Mouse (Mus musculus) spleen, postnatal 4 days (tissue): ENCODE measurements around the gene Thbs4.

Source experiments
- DNase-seq, 2 experiments: peaks; one replicate each; pipeline ENCODE4 v3.0.0; 2022; ENCODE audit warnings: low spot score in 2 of 2

The Thbs4 gene

DNA sequence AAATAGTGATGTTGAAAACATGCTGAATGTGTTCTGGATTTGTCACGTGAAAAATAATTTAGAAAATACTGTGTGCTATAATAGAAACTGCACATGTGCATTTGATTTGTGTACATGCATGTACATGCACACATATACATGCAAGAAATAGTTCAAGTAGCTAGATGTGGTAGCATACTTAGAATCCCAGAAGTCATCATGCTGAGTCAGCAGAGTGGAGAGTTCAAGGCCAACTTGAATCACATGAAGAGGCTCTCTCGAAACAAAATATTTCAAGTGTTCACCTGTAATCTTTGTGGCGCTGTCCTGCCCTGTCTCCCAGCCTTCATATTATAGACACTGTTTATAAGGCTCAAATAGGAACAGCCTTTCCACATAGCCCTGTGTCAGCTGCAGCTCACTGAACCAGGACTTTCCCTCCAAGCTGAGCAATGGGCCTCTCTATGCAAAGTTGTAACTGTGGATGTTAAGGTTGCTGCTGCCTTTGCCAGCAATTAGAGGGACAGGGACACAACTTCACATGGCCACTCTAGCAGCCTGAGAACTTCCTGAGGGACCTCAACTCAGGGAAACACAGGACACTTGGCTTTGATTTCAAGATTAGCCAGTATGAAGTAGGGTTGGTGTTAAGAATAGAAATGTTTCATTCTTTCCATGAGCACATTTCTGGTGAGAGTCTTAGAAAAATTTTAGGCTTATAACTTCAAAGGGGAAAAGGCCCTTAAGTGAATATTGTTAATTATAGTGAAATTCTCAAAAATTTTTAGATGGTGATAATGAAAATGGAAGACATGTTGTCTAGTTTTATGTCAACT lies 76.6 kb downstream of the Thbs4 start:
- DNase-seq, result no peak

DNA sequence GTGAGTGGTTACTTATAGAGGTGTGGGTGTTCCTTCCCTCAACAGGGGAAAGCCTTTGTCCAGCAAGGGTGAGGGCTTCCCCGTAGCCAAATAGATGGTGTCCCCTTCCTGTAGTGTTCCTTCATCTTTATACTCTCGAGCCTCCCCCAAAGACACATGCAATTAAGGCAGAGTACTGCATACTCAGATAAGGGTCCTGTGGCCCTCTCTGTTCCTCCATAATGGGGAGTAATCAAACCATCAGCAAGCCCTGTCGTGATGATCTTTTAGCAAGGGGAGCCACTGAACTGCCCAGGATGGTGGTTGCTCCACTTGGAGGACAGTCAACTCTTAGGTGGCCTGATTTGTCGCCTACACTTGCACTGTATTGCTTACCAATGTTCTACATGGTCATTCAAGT lies 82.0 kb downstream of the Thbs4 start:
- DNase-seq, result no peak

DNA sequence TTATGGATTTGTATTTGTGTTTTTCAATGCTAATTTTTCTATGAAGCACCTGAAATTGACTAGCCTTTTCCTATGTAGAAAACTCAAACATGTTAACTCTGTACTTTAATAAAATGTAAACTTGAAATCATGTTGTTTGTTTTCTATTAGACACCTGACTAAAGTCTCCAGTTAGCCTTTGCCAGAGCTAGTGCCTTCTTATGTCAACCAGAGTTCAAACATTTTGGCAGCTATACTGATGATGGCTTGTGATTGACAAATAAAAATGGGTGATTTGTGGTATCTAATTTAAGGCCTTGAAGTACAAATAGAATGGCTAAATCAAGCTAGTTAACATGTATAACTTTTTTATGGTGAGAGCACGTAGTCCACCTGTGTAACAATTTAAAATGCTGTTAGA lies 82.8 kb downstream of the Thbs4 start:
- DNase-seq, result no peak

DNA sequence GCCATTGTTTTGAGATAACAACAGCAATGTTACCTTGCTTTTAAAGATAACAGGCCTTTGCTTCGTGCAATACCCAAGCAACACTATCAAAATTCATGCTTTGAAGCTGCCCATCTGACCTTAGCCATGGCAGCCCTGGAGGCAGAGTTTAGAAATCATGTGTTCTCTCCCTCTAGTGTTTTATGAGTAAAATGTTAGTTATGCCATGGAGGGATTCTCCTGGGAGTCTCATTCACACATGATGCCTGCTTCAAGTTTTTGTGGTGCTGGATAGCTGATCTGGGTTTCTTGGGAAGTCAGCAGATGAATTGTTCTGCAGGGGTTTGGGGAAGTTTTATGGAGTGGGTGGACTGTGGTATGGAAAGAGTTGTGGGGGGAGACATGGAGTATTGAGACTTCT lies 84.3 kb downstream of the Thbs4 start:
- no peak for DNase-seq

DNA sequence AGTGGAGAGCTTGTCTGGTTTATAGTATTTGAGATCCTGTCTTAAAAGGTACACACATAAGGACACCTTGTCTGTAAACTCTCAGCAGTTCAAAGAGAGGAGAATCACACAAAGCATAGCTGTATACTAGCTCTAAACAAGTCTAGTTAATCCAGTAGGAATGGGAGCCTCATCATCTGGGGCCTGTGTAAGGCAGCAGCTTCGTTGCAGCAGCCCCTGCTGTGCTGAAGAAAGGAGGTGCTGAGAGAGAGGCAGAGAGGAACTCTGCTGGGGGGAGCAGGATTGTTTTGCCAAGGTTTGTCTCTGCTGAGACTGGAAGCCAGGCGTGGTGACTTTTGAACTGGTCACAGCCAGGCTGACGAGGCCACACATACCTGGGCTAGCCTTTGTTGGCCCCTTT lies 85.1 kb downstream of the Thbs4 start:
- DNase-seq, result no peak

DNA sequence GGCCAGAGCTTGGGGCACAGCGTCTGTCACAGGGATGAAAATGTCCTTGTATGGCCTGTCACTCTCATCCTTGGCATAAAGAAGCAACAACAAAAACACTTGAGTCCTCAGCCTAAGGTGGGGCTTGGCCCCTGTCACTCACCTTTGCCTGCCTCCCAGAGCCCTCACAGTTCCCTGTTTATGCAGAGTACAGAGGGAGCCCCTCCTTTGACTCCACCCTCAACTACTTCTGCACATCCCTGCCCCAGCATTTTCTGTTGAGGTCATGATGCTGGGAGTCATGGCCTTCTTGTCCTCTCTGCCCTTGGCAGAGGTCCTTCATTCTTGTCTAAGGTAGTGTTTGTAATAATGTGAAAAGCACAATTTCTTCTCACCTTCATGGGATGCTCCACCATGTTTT lies 86.2 kb downstream of the Thbs4 start:
- no peak for DNase-seq

DNA sequence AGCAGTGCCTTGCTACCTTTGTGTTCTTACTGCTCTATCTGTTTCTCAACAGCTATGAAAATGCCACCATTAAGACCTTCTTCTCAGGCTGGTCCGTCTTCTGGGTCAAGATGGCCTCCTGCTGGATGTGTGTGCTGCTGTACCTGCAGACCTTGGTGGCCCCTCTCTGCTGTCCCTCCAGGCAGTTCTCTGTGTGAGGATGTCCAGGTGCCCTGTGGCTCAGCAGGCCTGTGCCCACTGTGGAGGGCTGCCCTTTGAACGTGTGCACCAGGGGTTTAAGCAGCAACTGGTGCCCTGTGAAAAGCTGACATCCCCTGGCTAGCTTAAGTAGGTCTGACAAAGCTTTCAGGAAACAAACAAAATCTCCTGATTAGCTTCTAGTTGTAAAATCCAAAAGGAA lies 86.7 kb downstream of the Thbs4 start:
- no peak for DNase-seq

DNA sequence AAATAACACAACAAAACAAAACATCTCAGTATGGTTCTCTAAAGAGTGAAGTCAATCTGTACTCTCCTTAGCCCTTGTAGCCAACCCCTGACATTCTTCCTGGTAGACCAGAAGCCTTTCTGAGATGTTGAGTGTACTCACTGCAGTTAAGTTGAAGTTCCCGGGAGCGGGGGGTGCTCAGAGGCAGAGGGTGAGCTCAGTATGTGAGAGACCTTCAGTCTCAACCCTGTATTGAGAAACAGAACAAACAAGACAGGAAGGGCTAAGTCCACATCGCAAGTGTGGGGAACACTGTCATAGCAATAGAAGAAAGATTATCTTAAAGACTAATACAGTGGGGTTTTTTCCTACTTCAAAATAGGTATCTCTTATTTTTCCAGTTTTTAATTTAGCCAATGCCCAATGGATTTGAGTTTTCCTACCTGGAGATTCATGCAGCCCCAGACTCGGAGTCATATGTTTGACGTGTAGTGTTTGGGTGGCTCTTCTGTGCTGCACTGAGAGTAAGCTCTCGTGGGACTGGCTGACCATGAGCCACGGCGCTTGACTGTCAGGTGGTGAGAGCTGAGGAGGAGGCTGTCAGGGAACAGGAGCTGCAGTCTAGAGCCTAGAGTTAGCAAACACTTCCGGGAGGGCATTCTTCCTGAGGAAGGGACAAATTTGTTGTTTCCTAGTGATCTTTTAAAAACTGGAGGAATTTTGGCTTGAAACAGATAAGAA lies 88.1 kb downstream of the Thbs4 start:
- no peak for DNase-seq

DNA sequence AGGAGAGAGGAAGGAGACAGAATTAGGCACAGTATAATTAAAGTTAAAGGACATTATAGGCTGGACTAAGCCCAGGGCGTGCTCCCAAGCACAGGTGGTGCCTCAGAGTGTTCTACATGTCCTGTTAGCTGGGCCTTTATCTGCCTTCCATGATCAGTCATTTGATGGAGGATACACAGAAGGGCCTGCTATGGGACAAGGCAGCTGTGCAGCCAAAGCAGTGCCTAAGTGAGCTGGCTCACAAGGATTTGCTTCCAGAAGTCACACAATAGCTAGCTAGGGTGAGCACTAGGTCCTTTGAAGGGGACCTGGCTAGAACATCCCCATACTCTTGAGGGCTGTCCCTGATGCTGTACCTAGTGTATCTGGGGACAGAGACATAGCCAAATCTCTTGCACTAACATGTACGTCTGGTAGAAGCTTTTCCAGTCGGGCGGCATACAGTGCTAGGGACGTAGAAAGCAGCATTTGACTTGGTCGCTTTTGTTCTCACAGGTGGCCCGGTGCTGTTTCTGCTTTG lies 89.5 kb downstream of the Thbs4 start:
- no peak for DNase-seq

DNA sequence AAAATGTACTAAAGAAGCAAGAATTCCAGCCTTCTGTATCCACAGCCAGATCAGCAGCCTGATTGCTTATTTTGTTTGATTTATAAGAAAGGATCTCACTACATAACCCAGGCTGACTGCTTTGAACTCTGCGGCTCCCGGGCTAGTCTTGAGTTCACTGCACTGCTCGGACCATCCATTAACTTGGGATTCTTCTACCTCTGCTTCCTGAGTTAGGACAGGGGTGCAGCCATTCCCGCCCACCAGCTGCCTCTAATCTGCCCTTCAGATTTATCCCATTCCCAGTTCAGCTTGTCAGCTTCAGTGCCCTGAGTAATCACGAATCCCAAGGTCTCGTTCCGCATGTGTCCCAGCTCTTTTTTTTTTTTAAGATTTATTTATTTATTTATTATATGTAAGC lies 90.4 kb downstream of the Thbs4 start:
- DNase-seq, result no peak

DNA sequence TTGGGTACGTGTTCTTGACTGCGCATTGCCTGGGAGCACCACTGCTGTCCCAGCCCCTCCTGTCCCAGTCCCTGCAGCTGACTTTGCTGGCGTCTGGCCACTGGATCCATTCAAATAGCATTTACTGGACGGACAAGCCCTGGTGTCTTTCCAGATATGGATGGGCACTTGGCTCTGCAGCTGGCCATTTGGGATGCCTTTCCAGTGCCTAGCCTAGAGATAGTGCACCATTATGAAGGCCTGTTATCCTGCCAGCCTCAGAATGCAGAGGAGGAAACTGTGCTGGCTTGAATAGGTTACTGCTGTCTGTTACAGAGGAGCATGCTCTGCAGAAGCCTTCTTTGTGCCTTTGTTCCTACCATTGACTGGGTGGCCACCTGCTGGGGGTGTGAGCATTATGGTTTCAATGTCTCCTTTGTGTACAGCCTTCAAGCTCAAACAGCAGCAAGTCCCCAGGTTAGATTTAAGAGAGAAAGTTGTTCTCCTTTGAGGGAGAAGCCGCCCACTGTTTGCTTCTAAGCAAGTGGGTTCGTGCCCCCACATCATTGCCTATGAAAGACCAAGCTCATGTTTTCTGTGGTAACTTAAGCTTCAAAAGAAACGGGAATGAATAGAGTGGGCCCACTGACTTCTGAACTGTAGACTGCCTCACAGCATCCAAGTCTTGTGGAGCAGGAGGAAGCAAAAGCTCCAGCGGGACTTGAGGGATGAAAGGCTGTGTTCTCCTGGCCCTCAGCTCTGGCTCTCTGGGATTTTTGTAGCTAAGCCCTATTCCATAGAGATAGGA lies 91.2 kb downstream of the Thbs4 start:
- no peak for DNase-seq

DNA sequence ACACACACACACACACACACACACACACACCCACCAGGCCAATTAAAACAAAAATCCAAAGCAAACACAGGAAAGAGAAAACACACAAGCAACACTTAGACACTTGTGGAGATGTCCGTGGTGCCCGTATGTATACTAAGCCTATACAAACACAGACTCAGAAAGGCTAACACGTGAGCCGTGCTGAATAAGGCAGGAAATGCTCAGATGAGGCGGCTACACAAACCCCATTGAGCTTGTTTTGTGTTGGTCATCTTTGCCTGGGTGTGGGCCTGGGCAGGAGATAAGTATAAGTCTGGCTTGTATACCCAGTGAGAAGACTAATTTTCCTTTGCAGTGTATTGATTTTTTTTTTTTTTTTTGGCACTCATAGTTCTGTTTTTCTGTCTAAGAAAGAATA lies 92.6 kb downstream of the Thbs4 start:
- no peak for DNase-seq
